Mouse (Mus musculus) MEL (cell line): ENCODE results near the gene Relt. TPM values are rescaled to one million over a fixed set of nuclear protein-coding genes. Genes with fewer than 3 reads are reported as not detected.

Experiments used
- DNase-seq: peaks from one replicate; pipeline ENCODE4 v3.0.0; 2011; ENCODE audit warnings: low read depth, low spot score
- H3K27ac ChIP-seq: 2 replicates; pipeline ENCODE4 v1.5.1; 2012; ENCODE audit warnings: low read depth, mild to moderate bottlenecking, control low read depth, low read length, moderate library complexity; ENCODE audit not compliant: control insufficient read depth
- H3K27me3 ChIP-seq, 2 experiments: fragments of 150-350 bp in 1 of 2; sonication (generic) in 1 of 2; 2 replicates each; pipeline ENCODE4 v1.6.1; 2012; ENCODE audit warnings: low read length in 2 of 2, mild to moderate bottlenecking in 2 of 2, improper control_type of control experiment in 1 of 2, moderate library complexity in 1 of 2; ENCODE audit not compliant: insufficient read depth in 2 of 2, control insufficient read depth in 1 of 2
- H3K36me3 ChIP-seq, 2 experiments: 2 replicates each; pipeline ENCODE4 v1.6.1; 2012 to 2014; ENCODE audit warnings: low read length in 2 of 2, improper control_type of control experiment in 1 of 2, inconsistent platforms in 1 of 2, mild to moderate bottlenecking in 1 of 2; ENCODE audit not compliant: insufficient read depth in 2 of 2, control insufficient read depth in 1 of 2
- H3K4me1 ChIP-seq, 2 experiments: fragments of 150-350 bp in 1 of 2; sonication (generic) in 1 of 2; 2 replicates each; pipeline ENCODE4 v1.6.1; 2012; ENCODE audit warnings: low read length in 2 of 2, improper control_type of control experiment in 1 of 2, mild to moderate bottlenecking in 1 of 2; ENCODE audit not compliant: insufficient read depth in 2 of 2, control insufficient read depth in 1 of 2
- H3K4me3 ChIP-seq, 2 experiments: fragments of 150-350 bp in 1 of 2; sonication (generic) in 1 of 2; 2 replicates each; pipeline ENCODE4 v1.5.1; 2012; ENCODE audit warnings: low read depth in 2 of 2, low read length in 2 of 2, mild to moderate bottlenecking in 2 of 2, moderate library complexity in 2 of 2, control low read depth in 1 of 2, improper control_type of control experiment in 1 of 2; ENCODE audit not compliant: control insufficient read depth in 1 of 2, insufficient read depth in 1 of 2
- H3K79me2 ChIP-seq: 2 replicates; pipeline ENCODE4 v1.6.1; 2012; ENCODE audit warnings: mild to moderate bottlenecking, low read length, moderate library complexity; ENCODE audit not compliant: control insufficient read depth, poor library complexity, insufficient read depth
- H3K9ac ChIP-seq: 2 replicates; pipeline ENCODE4 v1.6.1; 2012; ENCODE audit warnings: low read depth, mild to moderate bottlenecking, control low read depth, low read length, moderate library complexity; ENCODE audit not compliant: control insufficient read depth, poor library complexity, severe bottlenecking
- H3K9me3 ChIP-seq: fragments of 150-350 bp; sonication (generic); replicated peaks from 2 replicates; pipeline ENCODE4 v1.6.1; 2012; ENCODE audit warnings: mild to moderate bottlenecking, low read length, improper control_type of control experiment, moderate library complexity; ENCODE audit not compliant: insufficient read depth
- BHLHE40 ChIP-seq: IDR thresholded peaks from 2 replicates; pipeline ENCODE4 v1.6.1; 2012; ENCODE audit warnings: low read depth, mild to moderate bottlenecking, inconsistent platforms, low read length, improper control_type of control experiment, borderline replicate concordance
- CHD1 ChIP-seq: IDR thresholded peaks from 2 replicates; pipeline ENCODE4 v1.6.1; 2012; ENCODE audit warnings: low read depth, mild to moderate bottlenecking, inconsistent platforms, low read length, improper control_type of control experiment
- CTCF ChIP-seq, 3 experiments: IDR thresholded peaks in 2 of 3; conservative IDR thresholded peaks in 1 of 3; 2 replicates each; pipeline ENCODE4 v1.5.1; 2011 to 2012; ENCODE audit warnings: low read length in 3 of 3, low read depth in 2 of 3, mild to moderate bottlenecking in 2 of 3, improper control_type of control experiment in 1 of 3, inconsistent platforms in 1 of 3, mixed read lengths in 1 of 3, moderate library complexity in 1 of 3; ENCODE audit not compliant: control insufficient read depth in 1 of 3, insufficient read depth in 1 of 3, poor library complexity in 1 of 3, severe bottlenecking in 1 of 3
- EP300 ChIP-seq, 2 experiments: IDR thresholded peaks; 2 replicates each; pipeline ENCODE4 v1.6.1; 2011; ENCODE audit warnings: improper control_type of control experiment in 2 of 2, low read length in 2 of 2, low read depth in 1 of 2, mild to moderate bottlenecking in 1 of 2
- GATA1 ChIP-seq: IDR thresholded peaks from 2 replicates; pipeline ENCODE4 v1.6.1; 2011; ENCODE audit warnings: low read depth, low read length, improper control_type of control experiment
- HCFC1 ChIP-seq: IDR thresholded peaks from 2 replicates; pipeline ENCODE4 v1.6.1; 2012; ENCODE audit warnings: low read depth, mild to moderate bottlenecking, inconsistent platforms, low read length, improper control_type of control experiment, moderate library complexity
- JUND ChIP-seq: IDR thresholded peaks from 2 replicates; pipeline ENCODE4 v1.6.1; 2011; ENCODE audit warnings: low read depth, mild to moderate bottlenecking, improper control_type of control experiment, low read length
- KAT2A ChIP-seq: conservative IDR thresholded peaks from 2 replicates; pipeline ENCODE4 v1.6.1; 2012; ENCODE audit warnings: low read depth, low read length, improper control_type of control experiment, inconsistent platforms
- MAFK ChIP-seq: IDR thresholded peaks from 2 replicates; pipeline ENCODE4 v1.6.1; 2011; ENCODE audit warnings: low read depth, mild to moderate bottlenecking, low read length, improper control_type of control experiment, borderline replicate concordance
- MXI1 ChIP-seq: IDR thresholded peaks from 2 replicates; pipeline ENCODE4 v1.6.1; 2011; ENCODE audit warnings: mild to moderate bottlenecking, low read depth, low read length, improper control_type of control experiment
- MYC ChIP-seq: IDR thresholded peaks from 2 replicates; pipeline ENCODE4 v1.6.1; 2011; ENCODE audit warnings: low read depth, mild to moderate bottlenecking, low read length, improper control_type of control experiment, moderate library complexity
- NELFE ChIP-seq: IDR thresholded peaks from 2 replicates; pipeline ENCODE4 v1.6.1; 2011; ENCODE audit warnings: low read depth, low read length, improper control_type of control experiment
- POLR2AphosphoS5 ChIP-seq: IDR thresholded peaks from 2 replicates; pipeline ENCODE4 v1.6.1; 2012; ENCODE audit warnings: low read depth, borderline replicate concordance, mild to moderate bottlenecking, inconsistent platforms, low read length, moderate library complexity, mixed read lengths
- RAD21 ChIP-seq: IDR thresholded peaks from 2 replicates; pipeline ENCODE4 v1.6.1; 2011; ENCODE audit warnings: mild to moderate bottlenecking, low read depth, low read length, improper control_type of control experiment
- RCOR1 ChIP-seq: IDR thresholded peaks from 2 replicates; pipeline ENCODE4 v1.6.1; 2012; ENCODE audit warnings: low read depth, mild to moderate bottlenecking, inconsistent platforms, low read length, improper control_type of control experiment
- SMC3 ChIP-seq: IDR thresholded peaks from 2 replicates; pipeline ENCODE4 v1.6.1; 2011; ENCODE audit warnings: low read depth, low read length, improper control_type of control experiment
- TAL1 ChIP-seq: IDR thresholded peaks from 2 replicates; pipeline ENCODE4 v1.6.1; 2012; ENCODE audit warnings: mild to moderate bottlenecking, inconsistent platforms, low read length, moderate library complexity, mixed read lengths
- TBP ChIP-seq: IDR thresholded peaks from 2 replicates; pipeline ENCODE4 v1.8.0; 2011; ENCODE audit warnings: low read depth, low read length, improper control_type of control experiment
- USF1 ChIP-seq: IDR thresholded peaks from 2 replicates; pipeline ENCODE4 v1.6.1; 2014; ENCODE audit warnings: low read depth, mild to moderate bottlenecking, inconsistent platforms, low read length, improper control_type of control experiment, moderate library complexity
- USF2 ChIP-seq, 2 experiments: IDR thresholded peaks; 2 replicates each; pipeline ENCODE4 v1.6.1; 2011 to 2012; ENCODE audit warnings: improper control_type of control experiment in 2 of 2, low read length in 2 of 2, borderline replicate concordance in 1 of 2, inconsistent platforms in 1 of 2, low read depth in 1 of 2, mild to moderate bottlenecking in 1 of 2; ENCODE audit not compliant: insufficient read depth in 1 of 2
- ZC3H11A ChIP-seq: IDR thresholded peaks from 2 replicates; pipeline ENCODE4 v1.6.1; 2012; ENCODE audit warnings: low read depth, mild to moderate bottlenecking, inconsistent platforms, low read length, improper control_type of control experiment
- ZMIZ1 ChIP-seq: IDR thresholded peaks from 2 replicates; pipeline ENCODE4 v1.6.1; 2012; ENCODE audit warnings: low read depth, mild to moderate bottlenecking, inconsistent platforms, low read length, improper control_type of control experiment, moderate library complexity
- ZNF384 ChIP-seq: IDR thresholded peaks from 2 replicates; pipeline ENCODE4 v1.6.1; 2012; ENCODE audit warnings: low read depth, mild to moderate bottlenecking, inconsistent platforms, low read length, improper control_type of control experiment
- polyA plus RNA-seq, 2 experiments: library from polyadenylated mRNA; stranded (reverse) in 1 of 2; unstranded in 1 of 2; fragments of >175 nt in 1 of 2; fragments of >200 nt in 1 of 2; gene quantifications; 2 replicates each; pipeline versions ENCODE4 v1.2.1 to v1.2.4; 2012; ENCODE audit warnings: low replicate concordance in 2 of 2, low read depth in 1 of 2; ENCODE audit not compliant: insufficient read length in 2 of 2, insufficient read depth in 1 of 2, missing spikeins in 1 of 2
- total RNA-seq: library from RNA; depleted of rRNA; stranded (reverse); fragments of 300-350 nt; gene quantifications from 2 replicates; pipeline ENCODE4 v1.2.3, GENCODE M21; 2012

Relt gene
- total and polyA plus RNA-seq, 3 experiments: 29.6 to 37.1 TPM; not detected in 1

DNA sequence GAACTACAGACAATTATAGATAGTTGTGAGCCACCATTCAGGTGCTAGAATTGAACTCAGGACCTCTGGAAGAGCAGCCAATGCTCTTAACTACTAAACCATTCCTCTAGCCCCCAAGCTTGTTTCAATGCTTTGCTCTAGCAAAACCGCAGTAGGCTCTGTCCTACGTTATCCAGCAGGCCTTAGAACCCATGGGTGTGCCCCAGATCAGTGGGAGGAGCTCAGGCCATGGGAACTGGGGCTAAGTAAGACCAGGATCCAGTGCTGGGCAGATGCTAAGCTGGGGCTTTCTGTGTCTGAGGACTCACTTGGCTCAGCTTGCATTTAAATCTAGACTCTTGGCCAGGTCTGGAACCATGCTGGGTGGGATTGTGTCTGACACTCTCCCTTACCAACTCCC, 4.3 kb upstream of the Relt start:
- H3K27ac ChIP-seq: no peak overlapping the region
- H3K4me1 ChIP-seq: peaks cover 0 to 10% of the 10 kb centered on the region in 2 experiments; a peak in 2 of 4 replicates
- H3K9me3 ChIP-seq: no peaks in the 10 kb centered on the region
- TF ChIP-seq NELFE (no peak), TBP (0 out of 2 replicates have a peak, but pooled peaks have one; percentile 23)
- H3K27me3 ChIP-seq: no peaks in the 10 kb centered on the region
- no peak overlapping the region for H3K9ac ChIP-seq
- peak; percentile 51 for DNase-seq
- no peaks in the 10 kb centered on the region for H3K36me3 ChIP-seq
- no peak overlapping the region for H3K4me3 ChIP-seq
- H3K79me2 ChIP-seq: peaks cover 6% of the 10 kb centered on the region

DNA sequence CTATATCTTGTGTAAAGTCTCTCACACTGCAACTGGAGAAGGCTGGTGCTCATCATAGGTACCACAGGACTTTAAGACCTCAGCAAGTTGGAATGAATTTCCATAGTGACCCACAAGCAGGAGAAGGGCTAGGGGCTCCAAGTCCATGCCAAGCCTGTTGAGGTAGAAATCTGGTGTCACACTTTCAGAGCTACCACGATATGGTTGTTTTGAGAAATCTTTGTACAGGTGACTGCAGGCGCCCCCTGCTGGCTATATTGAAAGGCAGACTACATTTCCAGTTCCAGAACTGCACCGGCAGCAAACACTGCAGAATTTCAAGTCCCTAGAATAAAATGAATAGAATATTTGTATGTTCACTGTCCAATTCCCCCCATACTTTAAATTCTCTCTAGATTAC, 3.4 kb upstream of the Relt start:
- TF ChIP-seq ZNF384: no peak
- TF ChIP-seq JUND: no peak
- peak; percentile 84 for TF ChIP-seq ZC3H11A
- TF ChIP-seq EP300 (IDR thresholded peaks at IDR 0.05; ENCODE audit: low read depth in 1 of 2, low read length in 2 of 2): no peak
- TF ChIP-seq HCFC1: no peak
- no peak for TF ChIP-seq TAL1
- TF ChIP-seq POLR2AphosphoS5: no peak
- TF ChIP-seq MAFK: no peak
- no peak for TF ChIP-seq GATA1
- TF ChIP-seq USF2 (IDR thresholded peaks at IDR 0.05; ENCODE audit: borderline replicate concordance in 1 of 2, insufficient read depth in 1 of 2, low read depth in 1 of 2, low read length in 2 of 2): no peak
- TF ChIP-seq MXI1: no peak
- no peak for TF ChIP-seq USF1
- TF ChIP-seq SMC3: peak; percentile 96
- no peak for TF ChIP-seq CHD1
- TF ChIP-seq TBP: no peak
- TF ChIP-seq KAT2A: no peak
- TF ChIP-seq ZMIZ1: no peak
- no peak for TF ChIP-seq MYC
- TF ChIP-seq CTCF (IDR thresholded peaks at IDR 0.05 in 2 of 3, conservative IDR thresholded peaks at IDR 0.05 in 1 of 3; ENCODE audit: control insufficient read depth in 1 of 3, insufficient read depth in 1 of 3, low read depth in 2 of 3, low read length in 3 of 3, poor library complexity in 1 of 3, severe bottlenecking in 1 of 3): peak; percentile 74 to 90 (median 84)
- no peak for TF ChIP-seq BHLHE40
- no peak for TF ChIP-seq RCOR1
- peak; percentile 77 for TF ChIP-seq RAD21
- peaks cover 0 to 3% of the 10 kb centered on the region in 2 experiments; a peak in 1 of 4 replicates for H3K36me3 ChIP-seq
- H3K9me3 ChIP-seq: no peaks in the 10 kb centered on the region
- DNase-seq: peak; percentile 79
- no peak overlapping the region for H3K4me3 ChIP-seq
- H3K4me1 ChIP-seq: peaks cover 4 to 17% of the 10 kb centered on the region in 2 experiments
- H3K27ac ChIP-seq: no peak overlapping the region
- H3K27me3 ChIP-seq: no peaks in the 10 kb centered on the region
- H3K9ac ChIP-seq: no peak overlapping the region
- H3K79me2 ChIP-seq: peaks cover 14% of the 10 kb centered on the region
